Mouse (Mus musculus) layer of hippocampus, postnatal 10 days (tissue): ENCODE measurements at regions not wholly inside any gene's neighbourhood (a gene's known extent, or its start where the extent isn't known, plus 50 kb on each side); places are given as distances from the start of the nearest gene placed in this dataset.

Experiments used
- DNase-seq, 2 experiments: peaks; one replicate each; pipeline ENCODE4 v3.0.0; 2021; ENCODE audit warnings: low spot score in 2 of 2

DNA sequence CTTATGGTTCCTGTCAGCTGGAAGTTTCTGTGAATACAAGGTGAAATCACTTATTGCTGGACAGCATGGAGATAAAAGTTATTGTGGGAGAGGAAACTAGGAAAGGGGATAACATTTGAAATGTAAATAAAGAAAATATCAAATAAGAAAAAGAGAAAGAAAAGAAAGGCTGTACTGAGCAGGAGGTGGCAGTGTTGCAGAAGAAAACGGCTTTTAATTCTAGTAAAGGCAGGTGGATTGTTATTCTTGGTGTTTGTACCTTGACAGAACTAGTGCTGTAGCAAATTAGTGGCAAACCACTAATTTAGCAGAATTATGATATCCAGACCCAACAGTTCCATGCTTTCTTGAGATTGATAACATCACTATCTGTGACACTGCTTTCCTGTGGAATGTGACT, 52.6 kb downstream of the Gm10358 start:
- DNase-seq: peak; percentile 4 to 15

- DNase-seq: no peak
Observed at GRCm38 (mm10) chr8:75350141-75350540, 56.2 kb downstream of the Gm10358 start.

GRCm38 (mm10) chr8:75348047-75348446, 58.3 kb downstream of the Gm10358 start:
- no peak for DNase-seq

- no peak for DNase-seq
Observed at GRCm38 (mm10) chr8:75320614-75321013, 85.8 kb downstream of the Gm10358 start.

DNA sequence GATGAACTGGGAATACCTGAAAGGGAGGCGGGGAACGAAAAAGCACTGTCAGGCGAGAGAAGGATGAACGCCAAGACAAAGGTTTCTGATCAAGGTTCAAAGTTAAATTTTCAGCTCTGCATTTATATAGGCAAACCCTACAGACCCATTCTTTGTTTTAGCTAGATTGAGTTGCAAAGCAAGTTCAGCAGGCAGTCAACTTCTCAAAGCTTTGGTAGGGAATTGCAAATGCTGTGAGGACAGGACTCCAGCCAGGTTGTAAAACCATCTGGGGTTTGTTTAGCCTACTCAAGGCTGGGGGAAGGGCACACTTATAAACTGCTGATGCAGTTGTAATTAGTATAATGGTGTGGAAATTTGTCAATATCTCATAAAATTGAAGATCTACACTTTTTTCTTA, 87.9 kb downstream of the Gm10358 start:
- DNase-seq: no peak

DNA sequence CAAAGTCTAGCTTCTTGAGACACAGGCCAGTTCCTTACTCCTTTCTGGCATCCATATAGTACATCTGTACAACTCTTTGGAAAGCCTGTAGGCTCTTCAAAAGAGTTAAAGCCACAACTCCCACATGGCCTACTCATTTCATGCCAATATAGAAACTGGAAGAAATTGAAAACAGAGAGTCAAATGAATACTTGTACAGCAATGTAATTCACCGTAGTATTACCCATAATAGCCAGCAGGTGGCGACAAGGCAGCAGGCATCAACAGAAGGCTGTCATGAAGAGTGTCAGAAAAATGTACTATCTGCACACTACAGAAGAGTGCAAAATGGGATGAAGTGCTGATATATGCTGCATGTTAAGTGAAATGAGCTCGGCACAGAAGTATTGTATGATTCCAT, 90.5 kb downstream of the Gm10358 start:
- DNase-seq: peak; percentile 57 to 59

- no peak for DNase-seq
Observed at GRCm38 (mm10) chr8:75309463-75309862, 95.7 kb downstream of the Rasd2 start.

DNA sequence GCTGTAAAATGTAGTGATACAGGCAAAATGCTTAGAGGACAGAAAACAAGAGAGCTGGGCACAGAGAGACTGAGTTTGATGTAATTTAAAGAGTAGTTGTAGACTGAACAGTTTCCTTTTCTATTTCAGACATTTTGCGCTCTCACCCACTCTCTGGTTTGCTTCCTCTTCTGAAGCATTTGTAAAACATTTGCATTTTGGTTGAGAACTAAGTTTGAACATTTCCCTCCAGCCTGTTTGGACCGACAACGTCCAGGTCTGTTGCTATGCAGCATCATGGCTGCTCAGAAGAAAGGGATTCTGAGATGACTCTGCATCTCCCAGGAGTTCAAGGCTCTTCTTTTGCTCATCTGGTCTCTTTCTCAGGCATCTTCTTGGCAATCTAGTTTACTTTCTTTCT, 78.2 kb downstream of the Rasd2 start:
- no peak for DNase-seq

DNA sequence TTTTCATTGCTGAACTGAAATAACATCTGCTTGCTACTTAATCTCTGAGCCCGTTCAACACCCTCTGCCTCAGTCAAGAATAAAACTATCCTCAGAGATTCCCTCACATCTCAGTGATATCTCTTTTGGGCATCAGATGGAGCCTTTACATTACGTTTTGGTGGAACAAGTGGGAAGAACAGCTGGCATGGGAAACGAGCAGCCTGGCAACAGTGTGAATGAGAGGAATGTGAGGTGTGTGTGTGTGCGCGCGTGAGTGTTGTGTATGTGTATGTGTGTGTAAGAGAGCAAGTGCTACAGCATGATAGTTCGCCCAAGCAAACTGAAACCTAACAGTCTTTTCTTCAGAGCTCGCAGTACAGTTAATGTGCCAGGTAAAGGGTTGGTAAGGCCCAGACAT, 76.2 kb downstream of the Rasd2 start:
- DNase-seq: no peak
